Mouse (Mus musculus) C2C12 (cell line): Measurements from ENCODE around the gene Apoa1. TPM values are rescaled to one million over a fixed set of nuclear protein-coding genes. Genes with fewer than 3 reads are reported as not detected.
A peak's percentile ranks its signal among the peaks of the same experiment; 100 is the strongest.

ENCODE experiments used
- H3K27me3 ChIP-seq: one replicate; pipeline ENCODE4 v1.6.1; 2011; ENCODE audit not compliant: control insufficient read depth, insufficient read depth, insufficient read length
- H3K36me3 ChIP-seq: one replicate; pipeline ENCODE4 v1.6.1; 2011; ENCODE audit not compliant: control insufficient read depth, insufficient read depth
- H3K4me3 ChIP-seq: one replicate; pipeline ENCODE4 v1.5.1; 2011; ENCODE audit warnings: mild to moderate bottlenecking, control low read depth; ENCODE audit not compliant: poor library complexity, insufficient read depth, severe bottlenecking
- H3K79me2 ChIP-seq: one replicate; pipeline ENCODE4 v1.6.1; 2011; ENCODE audit not compliant: control insufficient read depth, insufficient read depth
- H3K79me3 ChIP-seq: one replicate; pipeline ENCODE4 v1.6.1; 2011; ENCODE audit warnings: low read depth, control low read depth
- H3ac ChIP-seq: one replicate; pipeline ENCODE3; 2011; ENCODE audit warnings: low read depth; ENCODE audit not compliant: control insufficient read depth, insufficient read length
- CEBPB ChIP-seq: IDR thresholded peaks from one replicate; pipeline ENCODE4 v1.6.1; 2011; ENCODE audit warnings: low read depth, mild to moderate bottlenecking, control low read depth, moderate library complexity
- CTCF ChIP-seq: IDR thresholded peaks from one replicate; pipeline ENCODE4 v1.5.1; 2011; ENCODE audit not compliant: control insufficient read depth, insufficient read depth, insufficient read length
- FOSL1 ChIP-seq: IDR thresholded peaks from one replicate; pipeline ENCODE4 v1.8.0; 2011; ENCODE audit warnings: mild to moderate bottlenecking, low read length; ENCODE audit not compliant: poor library complexity, insufficient read depth, severe bottlenecking
- MAX ChIP-seq: IDR thresholded peaks from one replicate; pipeline ENCODE4 v1.6.1; 2011; ENCODE audit warnings: mild to moderate bottlenecking, control low read depth
- MYOD1 ChIP-seq: IDR thresholded peaks from one replicate; pipeline ENCODE4 v1.6.1; 2011; ENCODE audit warnings: low read depth; ENCODE audit not compliant: control insufficient read depth, insufficient read length
- MYOG ChIP-seq: IDR thresholded peaks from one replicate; pipeline ENCODE4 v1.6.1; 2011; ENCODE audit not compliant: control insufficient read depth, insufficient read length; ENCODE audit errors: extremely low read depth
- USF1 ChIP-seq: IDR thresholded peaks from one replicate; pipeline ENCODE4 v1.6.1; 2011; ENCODE audit warnings: low read depth, mild to moderate bottlenecking, control low read depth, moderate library complexity
- polyA plus RNA-seq: library from polyadenylated mRNA; unstranded; fragments of >200 nt; fragmentation: generic; extraction: Trizol; gene quantifications from one replicate; pipeline ENCODE4 v1.2.1, GENCODE M21; 2012; ENCODE audit warnings: missing spikeins

Gene Apoa1
- polyA plus RNA-seq, 1 experiment, result not detected

DNA sequence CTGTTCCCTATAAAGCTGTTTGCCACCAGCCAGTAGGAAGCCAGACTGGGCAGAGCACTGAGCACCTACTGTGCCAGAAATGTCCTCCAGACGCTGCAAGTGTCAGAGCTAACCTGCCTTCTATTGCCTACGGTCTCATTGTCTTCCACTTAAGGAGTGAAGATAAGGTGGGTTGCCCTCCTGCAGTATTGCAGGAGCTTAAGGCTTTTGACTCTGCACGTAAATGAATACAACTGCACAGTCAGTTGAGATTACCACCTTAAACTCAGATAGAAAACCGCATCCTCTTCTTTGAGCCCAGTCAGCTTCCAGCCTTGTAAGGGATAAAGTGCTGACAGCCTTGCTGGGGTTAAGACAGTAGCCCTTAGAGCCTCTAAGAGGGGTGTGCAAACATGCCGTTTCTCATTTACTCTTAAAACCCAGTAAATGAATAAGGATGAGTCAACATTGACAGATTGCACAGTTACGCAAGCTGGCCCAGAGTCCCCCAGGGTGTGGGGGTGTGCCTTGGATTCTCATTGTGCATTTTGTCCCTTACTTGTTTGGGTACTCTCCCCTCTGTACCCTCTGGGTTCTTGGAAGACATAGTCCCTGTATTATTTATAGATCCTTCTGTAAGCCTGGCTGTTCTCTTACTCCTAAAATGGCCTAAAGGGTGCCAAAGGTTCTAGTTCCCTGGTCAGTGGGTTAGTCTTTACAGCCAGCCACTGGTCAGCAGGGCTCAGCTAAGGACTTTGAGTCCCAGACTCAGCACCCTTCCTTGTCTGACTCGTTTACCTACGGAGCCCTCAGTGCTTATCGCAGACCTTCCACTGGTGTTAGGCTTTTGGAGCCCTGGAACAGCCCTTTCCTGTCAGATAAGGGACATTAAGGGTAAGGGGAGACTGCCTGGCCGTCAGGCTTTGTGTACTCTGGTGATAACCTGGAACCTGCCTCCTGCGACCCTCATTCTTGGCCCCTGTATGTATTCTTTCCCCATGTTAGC lies 12.8 kb upstream of the Apoa1 start:
- H3K79me2 ChIP-seq, result no peaks in the 10 kb centered on the region
- no peak for TF ChIP-seq USF1
- peak; percentile 91 for TF ChIP-seq CEBPB
- no peak for TF ChIP-seq MAX
- peaks cover 9% of the 10 kb centered on the region for H3K36me3 ChIP-seq
- no peak overlapping the region for H3ac ChIP-seq
- H3K4me3 ChIP-seq, result no peak overlapping the region
- H3K27me3 ChIP-seq, result no peaks in the 10 kb centered on the region
- no peaks in the 10 kb centered on the region for H3K79me3 ChIP-seq

DNA sequence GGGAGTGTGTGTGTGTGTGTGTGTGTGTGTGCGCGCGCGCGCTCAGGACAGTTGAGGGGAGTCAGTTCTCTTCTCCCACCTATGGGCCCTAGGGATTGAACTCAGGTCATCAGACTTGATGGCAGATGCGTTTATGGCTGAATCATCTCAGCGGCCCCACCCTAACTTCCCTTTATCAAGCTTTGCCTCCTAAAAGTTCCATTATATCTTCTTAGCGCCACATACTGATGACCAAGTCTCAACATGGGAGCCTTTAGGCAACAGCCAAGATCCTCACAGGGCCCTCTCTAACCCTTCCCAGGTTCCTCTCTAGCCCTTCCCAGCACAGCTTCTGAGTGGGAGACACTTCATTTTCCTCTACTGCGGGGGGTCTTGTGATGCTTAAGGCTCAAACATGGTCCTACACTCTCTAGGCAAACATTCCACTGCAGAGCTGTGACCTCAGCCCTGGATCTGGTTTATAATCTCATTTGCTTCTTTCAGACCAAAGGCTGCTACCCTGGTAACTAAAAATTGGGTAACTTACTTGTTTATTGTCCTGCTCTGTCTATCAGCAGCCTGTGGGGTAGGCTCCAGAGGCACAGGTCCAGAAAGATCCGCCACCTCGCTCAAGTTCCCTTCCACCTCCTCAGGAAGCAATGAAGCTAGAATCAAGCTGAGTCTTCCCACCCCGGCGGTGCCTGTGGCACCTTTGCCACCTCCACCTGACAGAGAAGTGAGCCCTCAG lies 11.5 kb upstream of the Apoa1 start:
- Histone ChIP-seq H3ac (no peak overlapping the region), H3K79me3 (no peaks in the 10 kb centered on the region), H3K36me3 (peaks cover 5% of the 10 kb centered on the region), H3K79me2 (no peaks in the 10 kb centered on the region), H3K4me3 (no peak overlapping the region), H3K27me3 (no peaks in the 10 kb centered on the region)
- TF ChIP-seq MAX (no peak), MYOD1 (no peak), USF1 (no peak), CEBPB (no peak), MYOG (no peak), CTCF (no peak), FOSL1 (no peak)

DNA sequence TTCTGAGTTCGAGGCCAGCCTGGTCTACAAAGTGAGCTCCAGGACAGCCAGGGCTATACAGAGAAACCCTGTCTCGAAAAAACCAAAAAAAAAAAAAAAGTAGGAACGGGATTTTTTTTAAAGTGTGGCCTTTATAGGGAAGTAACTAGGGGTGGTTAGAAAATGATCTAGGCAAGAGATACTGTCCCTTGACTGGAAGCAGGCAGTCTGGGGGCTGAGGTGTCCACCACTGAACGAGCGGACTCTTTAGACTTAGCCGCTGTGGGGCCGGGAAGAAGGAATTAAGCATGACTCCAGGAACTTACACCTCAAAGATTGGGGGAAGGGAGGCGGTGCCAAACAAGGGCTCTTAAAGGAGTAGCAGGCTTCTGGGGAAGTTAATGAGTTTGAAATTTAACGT lies 10.2 kb upstream of the Apoa1 start:
- H3K36me3 ChIP-seq, result peaks cover 5% of the 10 kb centered on the region
- no peak overlapping the region for H3K4me3 ChIP-seq
- TF ChIP-seq MYOD1, result no peak
- TF ChIP-seq MAX, result no peak
- no peak for TF ChIP-seq USF1
- no peak overlapping the region for H3ac ChIP-seq
- H3K79me2 ChIP-seq, result no peaks in the 10 kb centered on the region
- no peaks in the 10 kb centered on the region for H3K79me3 ChIP-seq
- no peaks in the 10 kb centered on the region for H3K27me3 ChIP-seq

DNA sequence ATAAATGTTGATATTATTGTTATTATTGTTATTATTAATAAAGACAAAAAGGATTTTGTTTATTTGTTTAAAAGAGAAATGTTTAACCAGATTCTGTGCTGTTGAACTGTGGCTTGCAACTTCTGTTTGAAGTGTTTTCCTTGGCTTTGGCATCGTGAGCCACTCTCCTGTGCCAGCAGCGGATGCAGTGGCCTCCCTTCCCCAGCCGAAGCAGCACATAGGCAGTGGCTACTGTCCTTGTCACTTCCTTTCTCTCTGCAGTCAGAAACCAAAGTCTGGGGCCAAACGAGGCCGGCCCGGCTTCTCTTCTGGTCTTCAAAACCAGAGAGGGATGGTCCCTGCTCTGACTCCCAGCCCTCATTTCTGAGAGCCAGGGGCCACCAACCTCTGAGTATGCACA lies 5.3 kb upstream of the Apoa1 start:
- H3K79me3 ChIP-seq, result no peaks in the 10 kb centered on the region
- H3K79me2 ChIP-seq, result no peaks in the 10 kb centered on the region
- H3K27me3 ChIP-seq, result no peaks in the 10 kb centered on the region
- H3K36me3 ChIP-seq, result peaks cover 5% of the 10 kb centered on the region
- no peak overlapping the region for H3K4me3 ChIP-seq
- TF ChIP-seq MYOD1 (no peak), MAX (no peak), CTCF (no peak), CEBPB (no peak), MYOG (no peak), FOSL1 (no peak), USF1 (no peak)
- no peak overlapping the region for H3ac ChIP-seq

DNA sequence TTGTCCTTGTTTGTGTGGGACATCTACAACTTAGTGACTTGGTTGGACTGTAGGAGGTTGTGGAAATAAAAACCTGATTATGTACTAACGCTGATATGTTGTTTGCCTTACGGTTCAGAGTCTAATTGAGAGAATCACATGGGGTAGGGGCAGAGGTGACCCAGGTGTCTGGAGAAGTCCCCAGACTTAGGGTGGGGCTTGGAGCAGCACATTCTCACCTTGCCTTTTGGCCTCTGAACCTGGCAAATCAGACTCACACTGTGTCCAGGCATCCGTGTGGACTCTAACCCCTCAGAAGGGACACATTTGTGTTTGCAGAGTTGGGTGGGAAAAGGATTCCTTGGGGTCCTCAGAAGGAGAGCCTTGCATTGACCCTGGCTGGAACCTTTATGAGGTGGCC lies 4.3 kb upstream of the Apoa1 start:
- TF ChIP-seq FOSL1 (no peak), USF1 (no peak), CEBPB (no peak), MAX (no peak), MYOG (no peak), CTCF (no peak), MYOD1 (no peak)
- Histone ChIP-seq H3K36me3 (peaks cover 5% of the 10 kb centered on the region), H3K27me3 (no peaks in the 10 kb centered on the region), H3K4me3 (no peak overlapping the region), H3K79me3 (no peaks in the 10 kb centered on the region), H3ac (no peak overlapping the region), H3K79me2 (no peaks in the 10 kb centered on the region)

DNA sequence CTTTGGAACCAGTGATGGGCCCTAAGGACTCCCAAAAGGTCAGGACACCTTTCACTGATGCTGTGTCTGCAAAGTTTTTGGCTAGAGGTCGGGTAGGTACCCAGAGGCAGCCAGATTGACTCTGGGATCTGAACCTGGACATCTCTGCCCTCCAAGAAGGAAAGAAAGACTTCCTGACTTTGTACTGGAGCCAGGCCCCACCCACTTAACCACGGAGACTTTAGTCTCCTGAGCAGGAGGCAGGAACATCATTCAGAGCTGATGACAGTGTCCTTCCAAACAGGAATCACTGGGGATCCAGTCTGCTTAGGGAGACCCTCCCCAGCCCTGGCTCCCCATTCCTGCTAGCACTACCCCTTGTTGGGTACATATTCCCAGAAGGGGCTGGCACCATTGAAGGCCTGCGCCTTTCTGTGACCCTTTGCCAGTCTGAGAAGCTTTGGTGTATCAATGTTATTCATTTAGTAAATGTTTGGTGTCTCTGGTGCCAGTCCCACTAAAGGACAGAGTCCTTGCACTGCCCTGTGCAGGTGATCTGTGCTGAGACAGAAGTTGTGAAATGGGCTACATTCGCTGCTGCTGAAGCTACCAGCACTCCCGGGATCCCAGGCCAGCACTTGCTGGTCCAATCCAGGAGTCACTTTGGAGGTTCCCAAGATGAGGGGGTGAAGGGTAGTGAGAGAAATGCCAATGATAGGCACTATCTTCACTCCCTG lies 3.3 kb upstream of the Apoa1 start:
- TF ChIP-seq FOSL1, result no peak
- no peak for TF ChIP-seq CEBPB
- no peak for TF ChIP-seq CTCF
- no peak for TF ChIP-seq MAX
- no peak for TF ChIP-seq MYOD1
- no peak for TF ChIP-seq USF1
- TF ChIP-seq MYOG, result no peak

More for the DNA sequence above, 3.3 kb upstream of the Apoa1 start:
- no peaks in the 10 kb centered on the region for H3K79me2 ChIP-seq
- H3K27me3 ChIP-seq, result no peaks in the 10 kb centered on the region
- H3K4me3 ChIP-seq, result no peak overlapping the region
- no peak overlapping the region for H3ac ChIP-seq
- H3K79me3 ChIP-seq, result no peaks in the 10 kb centered on the region
- H3K36me3 ChIP-seq, result no peaks in the 10 kb centered on the region
